Mouse (Mus musculus) hematopoietic stem cell, adult 5-6 weeks (primary cell): Measurements from ENCODE around the gene Isy1. TPM values are rescaled to one million over a fixed set of nuclear protein-coding genes. Genes with fewer than 3 reads are reported as not detected.
"Not testable (repeated sequence)": the region's sequence is repeated elsewhere in the genome, so short reads cannot be mapped to it uniquely, and the experiment has no call there.

Experiments used
- ATAC-seq, 2 experiments: fragments of 125-278 bp in 1 of 2; replicated peaks in 1 of 2; 2 replicates each; pipeline ENCODE4 v1.8.0; 2016 to 2017; ENCODE audit warnings: inconsistent platforms in 2 of 2, mild to moderate bottlenecking in 2 of 2, moderate number of reproducible peaks in 2 of 2, low read depth in 1 of 2, moderate TSS enrichment in 1 of 2; ENCODE audit not compliant: low FRiP score in 2 of 2, poor library complexity in 2 of 2, severe bottlenecking in 2 of 2, insufficient read depth in 1 of 2, low TSS enrichment in 1 of 2
- total RNA-seq: library from RNA; stranded (forward); fragments of 172-1452, 232-1000 nt; gene quantifications from 2 replicates; pipeline ENCODE4 v1.2.3, GENCODE M21; 2017

Gene Isy1
- total RNA-seq, 1 experiment from 2014 or later: 197 TPM

DNA sequence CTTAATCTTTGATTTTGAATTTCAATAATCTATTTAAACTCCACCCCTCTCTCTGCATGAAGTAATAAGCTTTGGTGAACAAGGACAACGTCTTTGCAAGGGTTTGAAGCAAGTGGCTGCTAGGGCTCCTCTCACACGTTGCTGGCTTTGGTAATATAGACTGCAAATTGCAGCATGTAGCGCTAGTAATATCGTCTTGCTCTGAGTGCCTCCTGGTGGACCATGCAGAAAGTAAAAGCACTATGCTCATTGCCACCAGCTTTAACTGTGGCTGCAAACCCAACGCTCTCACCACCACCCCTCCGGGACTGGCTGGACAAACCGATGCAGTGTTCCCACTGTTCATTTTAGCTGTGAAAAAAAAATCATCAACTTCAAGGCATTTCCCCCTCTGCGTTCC lies 68.0 kb downstream of the Isy1 start:
- ATAC-seq: peak; percentile 87 to 92

DNA sequence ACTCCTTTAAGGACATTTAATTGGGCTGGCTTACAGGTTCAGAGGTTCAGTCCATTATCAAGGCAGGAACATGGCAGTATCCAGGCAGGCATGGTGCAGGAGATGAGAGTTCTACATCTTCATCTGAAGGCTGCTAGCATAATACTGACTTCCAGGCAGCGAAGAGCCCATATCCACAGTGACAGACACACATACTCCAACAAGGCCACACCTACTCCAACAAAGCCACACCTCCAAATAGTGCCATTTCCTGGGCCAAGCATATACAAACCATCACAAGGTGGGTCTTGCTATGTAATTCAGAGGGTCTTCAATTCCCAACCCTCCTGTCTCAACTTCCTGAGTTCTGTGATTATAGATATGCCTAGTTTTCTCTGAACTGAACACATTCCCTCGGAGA lies 74.3 kb downstream of the Isy1 start:
- ATAC-seq: not testable (repeated sequence)

Other genes with a start within 250 kb of the Isy1 start
- 0.06 and 0.55 TPM in 2 replicates for gene Prokr1, start 248.1 kb downstream of the Isy1 start, total RNA-seq
- gene Aplf, start 166.6 kb downstream of the Isy1 start, total RNA-seq: 16.6 and 20.9 TPM in 2 replicates
- gene Efcc1, start 107.9 kb downstream of the Isy1 start, total RNA-seq: 14.8 and 30.7 TPM in 2 replicates
- gene Gp9, start 60.7 kb downstream of the Isy1 start, total RNA-seq: 3.6 and 9.3 TPM in 2 replicates
- gene Rab43, start 26.6 kb downstream of the Isy1 start, total RNA-seq: 17.5 and 27.6 TPM in 2 replicates
- 18.1 and 24.7 TPM in 2 replicates for gene Gm45140, start 3.0 kb downstream of the Isy1 start, total RNA-seq
- 1,326 and 1,457 TPM in 2 replicates for gene Cnbp, start 12.3 kb upstream of the Isy1 start, total RNA-seq
- 70.8 and 72.2 TPM in 2 replicates for gene Copg1, start 49.0 kb upstream of the Isy1 start, total RNA-seq
- 31.2 and 75.3 TPM in 2 replicates for gene Hmces, start 75.1 kb upstream of the Isy1 start, total RNA-seq
- gene H1fx, start 142.8 kb upstream of the Isy1 start, total RNA-seq: 0.45 and 3.4 TPM in 2 replicates
- gene Rab7, start 206.5 kb upstream of the Isy1 start, total RNA-seq: 73.6 and 77.2 TPM in 2 replicates
- gene Rpn1, start 245.7 kb upstream of the Isy1 start, total RNA-seq: 120 and 155 TPM in 2 replicates